Mouse (Mus musculus) forebrain, embryonic 14.5 days (tissue): ENCODE results near the gene Crygn. TPM values are rescaled to one million over a fixed set of nuclear protein-coding genes. Genes with fewer than 3 reads are reported as not detected.

Source experiments
- ATAC-seq: fragments of 200-750 bp; cut with Nextera tagmentation; 2 replicates; pipeline ENCODE4 v1.8.0; 2017; ENCODE audit warnings: mild to moderate bottlenecking, moderate library complexity
- DNase-seq: peaks from one replicate; pipeline ENCODE4 v3.0.0-alpha.2; 2015; ENCODE audit warnings: low spot score
- H3K27ac ChIP-seq: fragments of 300-500 bp; sonication (generic); 2 replicates; pipeline ENCODE4 v1.5.1; 2014; ENCODE audit warnings: low read depth, mild to moderate bottlenecking, control low read depth, low read length, moderate library complexity
- H3K27me3 ChIP-seq: fragments of 300-500 bp; sonication (generic); replicated peaks from 2 replicates; pipeline ENCODE4 v1.6.1; 2014; ENCODE audit warnings: low read length, control low read depth, mixed read lengths; ENCODE audit not compliant: control insufficient read depth, insufficient read depth
- H3K36me3 ChIP-seq: fragments of 300-500 bp; sonication (generic); 2 replicates; pipeline ENCODE4 v1.6.1; 2014; ENCODE audit warnings: low read length, control low read depth; ENCODE audit not compliant: control insufficient read depth, insufficient read depth
- H3K4me1 ChIP-seq: fragments of 300-500 bp; sonication (generic); 2 replicates; pipeline ENCODE4 v1.6.1; 2014; ENCODE audit warnings: antibody characterized with exemption, low read length, control low read depth; ENCODE audit not compliant: control insufficient read depth, insufficient read depth
- H3K4me2 ChIP-seq: fragments of 300-500 bp; sonication (generic); 2 replicates; pipeline ENCODE4 v1.6.1; 2014; ENCODE audit warnings: mild to moderate bottlenecking, control low read depth, low read length
- H3K4me3 ChIP-seq: fragments of 300-500 bp; sonication (generic); 2 replicates; pipeline ENCODE4 v1.5.1; 2014; ENCODE audit warnings: low read depth, low read length, control low read depth
- H3K9ac ChIP-seq: fragments of 300-500 bp; sonication (generic); 2 replicates; pipeline ENCODE4 v1.6.1; 2014; ENCODE audit warnings: mild to moderate bottlenecking, low read length, control low read depth, moderate library complexity
- H3K9me3 ChIP-seq: fragments of 300-500 bp; sonication (generic); replicated peaks from 2 replicates; pipeline ENCODE4 v1.6.1; 2016; ENCODE audit warnings: low read length, control low read depth, mixed read lengths; ENCODE audit not compliant: control insufficient read depth
- WGBS: fragments of 180-500 bp; shearing (Covaris S2); extraction: QIAGEN DNeasy Blood & Tissue Kit; methylation state at CpG from one replicate; pipeline ENCODE4 v1.1.7; 2014; 5-methylcytosine and 5-hydroxymethylcytosine counted together
- polyA plus RNA-seq: library from polyadenylated mRNA; unstranded; fragments of >200 nt; fragmentation: Nextera tagmentation; extraction: Ambion mirVana; gene quantifications from 2 replicates; pipeline ENCODE4 v1.2.1, GENCODE M21; 2014

Crygn gene
- polyA plus RNA-seq, 1 experiment from 2014 or later, result 1.8 TPM

- Histone ChIP-seq H3K9ac (no peak overlapping the region), H3K4me1 (no peaks in the 10 kb centered on the region), H3K4me3 (no peak overlapping the region), H3K9me3 (no peaks in the 10 kb centered on the region), H3K36me3 (no peaks in the 10 kb centered on the region), H3K27ac (no peak overlapping the region), H3K4me2 (no peak overlapping the region), H3K27me3 (no peaks in the 10 kb centered on the region)
- ATAC-seq (peak; percentile 23; the same call in 1 of the 2 replicates), DNase-seq (no peak)
- 71% methylated on average over 10 of the region's 10 CpGs for WGBS
Observed at GRCm38 (mm10) chr5:24737595-24737994, 20.2 kb downstream of the Crygn start.

GRCm38 (mm10) chr5:24733771-24734426 is 23.9 kb downstream of the Crygn start:
- H3K4me3 ChIP-seq, result no peak overlapping the region
- H3K27ac ChIP-seq, result no peak overlapping the region
- H3K4me1 ChIP-seq, result peaks cover 6% of the 10 kb centered on the region
- ATAC-seq (no peak), DNase-seq (no peak)
- H3K36me3 ChIP-seq, result no peaks in the 10 kb centered on the region
- H3K9ac ChIP-seq, result no peak overlapping the region
- peaks cover 29% of the 10 kb centered on the region for H3K27me3 ChIP-seq
- no peaks in the 10 kb centered on the region for H3K9me3 ChIP-seq
- WGBS, result 68% methylated on average over 7 of the region's 7 CpGs
- no peak overlapping the region for H3K4me2 ChIP-seq

- peak; percentile 48 for DNase-seq
- peaks cover 6% of the 10 kb centered on the region for H3K4me1 ChIP-seq
- WGBS, result under 1% methylated on average over 8 of the region's 8 CpGs
- H3K9ac ChIP-seq, result no peak overlapping the region
- no peak for ATAC-seq
- peaks cover 29% of the 10 kb centered on the region for H3K27me3 ChIP-seq
- no peak overlapping the region for H3K27ac ChIP-seq
- H3K4me2 ChIP-seq, result no peak overlapping the region
- H3K4me3 ChIP-seq, result no peak overlapping the region
- no peaks in the 10 kb centered on the region for H3K36me3 ChIP-seq
- no peaks in the 10 kb centered on the region for H3K9me3 ChIP-seq
Observed at GRCm38 (mm10) chr5:24733134-24733533, 24.7 kb downstream of the Crygn start.

- H3K36me3 ChIP-seq, result no peaks in the 10 kb centered on the region
- DNase-seq (no peak), ATAC-seq (no peak)
- H3K9me3 ChIP-seq, result no peaks in the 10 kb centered on the region
- peaks cover 29% of the 10 kb centered on the region for H3K27me3 ChIP-seq
- peaks cover 6% of the 10 kb centered on the region for H3K4me1 ChIP-seq
- 5% methylated on average over 15 of the region's 15 CpGs for WGBS
- H3K4me2 ChIP-seq, result peak overlapping the region; percentile 54
- H3K9ac ChIP-seq, result no peak overlapping the region
- H3K4me3 ChIP-seq, result peak overlapping the region; percentile 35
- no peak overlapping the region for H3K27ac ChIP-seq
Observed at GRCm38 (mm10) chr5:24730986-24731385, 26.8 kb downstream of the Crygn start.

GRCm38 (mm10) chr5:24730488-24730871 is 27.3 kb downstream of the Crygn start, which contains the start of gene Wdr86:
Wdr86 (minus strand) TSS chr5:24730727.
- H3K36me3 ChIP-seq, result no peaks in the 10 kb centered on the region
- H3K27me3 ChIP-seq, result peaks cover 29% of the 10 kb centered on the region
- H3K4me2 ChIP-seq, result peak within 1 kb of the TSS; percentile 54
- no peaks in the 10 kb centered on the region for H3K9me3 ChIP-seq
- ATAC-seq (peak; percentile 59; the same call in 1 of the 2 replicates), DNase-seq (no peak)
- no peak within 1 kb of the TSS for H3K27ac ChIP-seq
- H3K9ac ChIP-seq, result peak within 1 kb of the TSS; percentile 43
- H3K4me1 ChIP-seq, result peaks cover 6% of the 10 kb centered on the region
- under 1% methylated on average over 23 of the region's 23 CpGs for WGBS
- H3K4me3 ChIP-seq, result peak within 1 kb of the TSS; percentile 35

GRCm38 (mm10) chr5:24729797-24730487 is 27.9 kb downstream of the Crygn start:
- peak overlapping the region; percentile 54 for H3K4me2 ChIP-seq
- peak overlapping the region; percentile 35 for H3K4me3 ChIP-seq
- DNase-seq (no peak), ATAC-seq (no peak)
- WGBS, result 3% methylated on average over 46 of the region's 49 CpGs
- H3K36me3 ChIP-seq, result no peaks in the 10 kb centered on the region
- no peaks in the 10 kb centered on the region for H3K9me3 ChIP-seq
- no peak overlapping the region for H3K27ac ChIP-seq
- H3K9ac ChIP-seq, result peak overlapping the region; percentile 43
- peaks cover 29% of the 10 kb centered on the region for H3K27me3 ChIP-seq
- peaks cover 6% of the 10 kb centered on the region for H3K4me1 ChIP-seq

GRCm38 (mm10) chr5:24726901-24727836 is 30.6 kb downstream of the Crygn start:
- no peak for ATAC-seq
- Histone ChIP-seq H3K36me3 (no peaks in the 10 kb centered on the region), H3K4me3 (no peak overlapping the region), H3K27ac (no peak overlapping the region), H3K4me2 (no peak overlapping the region), H3K9ac (no peak overlapping the region), H3K4me1 (peaks cover 6% of the 10 kb centered on the region), H3K27me3 (peaks cover 28% of the 10 kb centered on the region), H3K9me3 (no peaks in the 10 kb centered on the region)
- peak; percentile 49 for DNase-seq
- 65% methylated on average over 12 of the region's 12 CpGs for WGBS

- ATAC-seq (no peak), DNase-seq (no peak)
- Histone ChIP-seq H3K27me3 (peaks cover 17% of the 10 kb centered on the region), H3K4me3 (no peak overlapping the region), H3K36me3 (no peaks in the 10 kb centered on the region), H3K9ac (no peak overlapping the region), H3K9me3 (no peaks in the 10 kb centered on the region), H3K4me1 (peaks cover 6% of the 10 kb centered on the region), H3K4me2 (no peak overlapping the region), H3K27ac (no peak overlapping the region)
- 74% methylated on average over 6 of the region's 6 CpGs for WGBS
Observed at GRCm38 (mm10) chr5:24725897-24726296, 31.9 kb downstream of the Crygn start.
